Mouse (Mus musculus) hindbrain, embryonic 14.5 days (tissue): ENCODE measurements around the gene Gm48552. TPM values are rescaled to one million over a fixed set of nuclear protein-coding genes. Genes with fewer than 3 reads are reported as not detected.
A peak's percentile ranks its signal among the peaks of the same experiment; 100 is the strongest.

Experiments
- ATAC-seq: fragments of 200-750 bp; cut with Nextera tagmentation; 2 replicates; pipeline ENCODE4 v1.8.0; 2017; ENCODE audit warnings: moderate number of reproducible peaks, mild to moderate bottlenecking, moderate TSS enrichment, moderate library complexity; ENCODE audit not compliant: low FRiP score
- DNase-seq: peaks from one replicate; pipeline ENCODE4 v3.0.0-alpha.2; 2015; ENCODE audit warnings: low spot score
- H3K27ac ChIP-seq: fragments of 300-500 bp; sonication (generic); 2 replicates; pipeline ENCODE4 v1.5.1; 2014; ENCODE audit warnings: mild to moderate bottlenecking, moderate library complexity
- H3K27me3 ChIP-seq: fragments of 300-500 bp; sonication (generic); 2 replicates; pipeline ENCODE4 v1.6.1; 2014; ENCODE audit warnings: mild to moderate bottlenecking, low read length, mixed read lengths; ENCODE audit not compliant: control insufficient read depth, insufficient read depth
- H3K36me3 ChIP-seq: fragments of 300-500 bp; sonication (generic); replicated peaks from 2 replicates; pipeline ENCODE4 v1.6.1; 2014; ENCODE audit not compliant: control insufficient read depth, insufficient read depth
- H3K4me1 ChIP-seq: fragments of 300-500 bp; sonication (generic); replicated peaks from 2 replicates; pipeline ENCODE4 v1.6.1; 2014; ENCODE audit warnings: antibody characterized with exemption, low read length, mixed read lengths; ENCODE audit not compliant: control insufficient read depth, insufficient read depth
- H3K4me2 ChIP-seq: fragments of 300-500 bp; sonication (generic); replicated peaks from 2 replicates; pipeline ENCODE4 v1.6.1; 2014; ENCODE audit warnings: mild to moderate bottlenecking, moderate library complexity
- H3K4me3 ChIP-seq: fragments of 300-500 bp; sonication (generic); replicated peaks from 2 replicates; pipeline ENCODE4 v1.5.1; 2014; ENCODE audit warnings: mild to moderate bottlenecking, low read length
- H3K9ac ChIP-seq: fragments of 300-500 bp; sonication (generic); 2 replicates; pipeline ENCODE4 v1.6.1; 2014
- H3K9me3 ChIP-seq: fragments of 300-500 bp; sonication (generic); 2 replicates; pipeline ENCODE4 v1.6.1; 2016; ENCODE audit warnings: low read length; ENCODE audit not compliant: control insufficient read depth
- WGBS: fragments of 180-500 bp; shearing (Covaris S2); extraction: QIAGEN DNeasy Blood & Tissue Kit; methylation state at CpG from one replicate; pipeline ENCODE4 v1.1.7; 2014; 5-methylcytosine and 5-hydroxymethylcytosine counted together
- polyA plus RNA-seq: library from polyadenylated mRNA; unstranded; fragments of >200 nt; fragmentation: Nextera tagmentation; extraction: Ambion mirVana; gene quantifications from 2 replicates; pipeline ENCODE4 v1.2.1, GENCODE M21; 2014

The Gm48552 gene
- polyA plus RNA-seq, 1 experiment from 2014 or later, result 1.9 TPM

DNA sequence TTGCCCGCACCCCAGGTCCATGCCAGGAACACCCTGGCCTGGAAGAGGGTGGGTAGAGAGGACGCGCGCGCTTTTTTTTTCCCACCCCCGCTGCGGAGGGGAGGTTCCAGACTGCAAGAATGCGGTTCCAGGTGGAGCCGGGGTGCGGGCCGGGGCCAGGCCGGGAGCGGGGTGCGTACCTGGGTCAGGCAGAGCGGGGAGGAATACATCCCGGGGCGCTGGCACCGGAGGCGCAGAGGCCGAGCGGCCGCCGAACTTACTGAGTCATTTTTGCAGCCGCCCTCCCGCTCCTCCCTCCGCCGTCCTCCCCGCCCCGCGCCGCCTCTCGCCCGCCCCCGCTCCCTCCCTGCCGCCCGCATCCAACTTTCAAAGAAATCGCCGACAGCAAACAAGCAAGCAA, 38.1 kb downstream of the Gm48552 start:
- Histone ChIP-seq H3K36me3 (no peaks in the 10 kb centered on the region), H3K9me3 (no peaks in the 10 kb centered on the region), H3K4me3 (peak overlapping the region; percentile 39), H3K27ac (no peak overlapping the region), H3K4me2 (peak overlapping the region; percentile 66), H3K9ac (peak overlapping the region; percentile 57), H3K4me1 (peaks cover 38% of the 10 kb centered on the region), H3K27me3 (peaks cover 40% of the 10 kb centered on the region)
- DNase-seq (no peak), ATAC-seq (no peak)
- 1% methylated on average over 30 of the region's 38 CpGs for WGBS

DNA sequence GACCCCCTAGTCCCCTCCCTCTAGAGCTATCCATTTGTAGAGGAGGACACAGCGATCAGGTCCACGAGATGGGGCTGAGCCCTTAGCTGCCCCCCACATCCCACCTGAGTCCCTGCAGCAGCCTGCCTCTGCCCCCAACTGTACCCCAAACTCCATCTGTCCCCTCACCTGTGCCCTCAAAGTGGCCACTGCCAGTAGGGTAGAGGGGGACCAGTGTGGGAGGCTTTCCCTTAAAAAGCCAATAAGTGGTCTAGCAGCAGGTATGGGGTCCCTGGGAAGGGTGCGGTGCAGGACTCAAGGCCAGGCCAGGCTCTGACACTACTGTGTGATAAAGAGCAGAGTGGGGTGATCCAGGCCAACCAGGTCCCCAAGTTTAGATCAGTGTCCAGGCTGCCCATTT, 38.5 kb downstream of the Gm48552 start:
- H3K9ac ChIP-seq, result peak overlapping the region; percentile 57; the same call in 1 of the 2 replicates
- peaks cover 40% of the 10 kb centered on the region for H3K27me3 ChIP-seq
- ATAC-seq, result no peak
- 38% methylated on average over 3 of the region's 3 CpGs for WGBS
- no peak overlapping the region for H3K27ac ChIP-seq
- peak overlapping the region; percentile 39 for H3K4me3 ChIP-seq
- H3K36me3 ChIP-seq, result no peaks in the 10 kb centered on the region
- no peaks in the 10 kb centered on the region for H3K9me3 ChIP-seq
- no peak for DNase-seq
- peak overlapping the region; percentile 66 for H3K4me2 ChIP-seq
- H3K4me1 ChIP-seq, result peaks cover 38% of the 10 kb centered on the region

DNA sequence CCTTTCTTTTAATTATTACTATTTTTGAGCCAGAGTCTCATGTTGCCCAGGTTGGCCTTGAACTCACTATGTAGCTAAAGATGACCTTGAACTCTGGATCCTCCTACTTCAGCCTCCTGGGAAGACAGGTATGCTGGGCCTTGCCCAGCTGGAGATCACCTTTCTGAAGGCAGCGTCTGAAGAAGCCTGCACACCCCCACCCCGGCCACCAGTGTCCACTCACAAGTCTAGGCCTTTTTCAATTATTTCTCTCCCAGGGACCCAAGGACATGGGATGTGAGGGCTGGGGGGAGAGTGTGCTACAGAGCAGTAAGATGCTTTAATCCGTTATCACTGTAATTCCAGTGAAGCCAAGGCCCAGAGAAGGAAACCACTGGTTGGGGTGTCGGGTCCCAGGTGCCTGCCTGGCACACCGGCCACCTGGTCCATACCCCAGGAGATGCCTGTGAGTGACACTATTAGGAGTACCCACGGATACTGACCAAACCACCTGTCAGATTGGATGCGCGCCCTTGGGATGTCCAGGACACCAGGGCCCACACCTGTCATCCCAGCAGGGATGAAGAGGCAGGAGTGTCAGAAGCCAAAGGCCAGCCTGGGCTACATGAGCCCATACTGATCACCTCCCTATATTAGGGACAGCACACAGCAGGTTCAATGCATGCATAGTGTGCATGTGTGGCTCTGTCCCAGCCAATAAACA, 39.1 kb downstream of the Gm48552 start:
- 75% methylated on average over 8 of the region's 8 CpGs for WGBS
- Histone ChIP-seq H3K4me3 (no peak overlapping the region), H3K27ac (no peak overlapping the region), H3K9ac (no peak overlapping the region), H3K27me3 (peaks cover 40% of the 10 kb centered on the region), H3K4me2 (no peak overlapping the region), H3K36me3 (no peaks in the 10 kb centered on the region), H3K4me1 (peaks cover 41% of the 10 kb centered on the region), H3K9me3 (no peaks in the 10 kb centered on the region)
- no peak for ATAC-seq
- DNase-seq, result no peak

DNA sequence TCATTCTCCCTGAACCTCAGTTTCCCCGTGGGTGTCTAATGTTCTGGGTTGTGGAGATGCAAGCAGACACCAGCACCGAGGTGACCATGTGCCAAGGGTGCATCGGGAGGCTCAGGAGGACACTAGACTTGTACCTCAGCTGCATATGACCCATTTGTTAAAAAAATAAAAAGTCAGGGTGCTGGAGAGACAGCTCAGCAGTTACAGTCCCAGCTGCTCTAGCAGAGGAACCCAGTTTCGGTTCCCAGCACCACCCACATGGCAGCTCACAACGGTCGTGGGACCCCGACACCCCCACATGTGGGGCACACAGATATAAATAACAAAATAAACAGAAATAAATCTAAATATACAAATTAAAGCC, 39.7 kb downstream of the Gm48552 start:
- H3K27me3 ChIP-seq, result peaks cover 40% of the 10 kb centered on the region

DNA sequence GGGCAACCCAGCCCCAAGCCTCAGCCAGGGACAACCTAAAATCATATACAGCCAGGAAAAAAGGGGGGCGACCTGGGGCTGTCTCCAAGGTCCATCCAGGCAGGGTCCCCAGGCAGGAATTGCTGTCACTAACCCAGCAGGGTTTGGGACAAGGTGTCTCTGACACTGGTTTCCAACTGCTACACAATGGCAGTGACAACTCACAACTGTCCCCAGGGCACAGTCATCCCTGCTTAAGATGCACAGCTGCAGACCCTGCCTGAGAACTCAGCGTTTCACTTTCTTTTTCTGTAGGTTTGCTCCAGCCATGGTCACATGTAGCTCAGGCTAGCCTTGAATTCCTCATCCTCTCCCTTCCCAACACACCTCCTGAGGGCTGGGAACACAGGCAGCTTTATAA, 40.3 kb downstream of the Gm48552 start:
- Histone ChIP-seq H3K4me3 (peak overlapping the region; percentile 80), H3K9ac (no peak overlapping the region), H3K4me1 (peaks cover 41% of the 10 kb centered on the region), H3K4me2 (peak overlapping the region; percentile 88), H3K27me3 (peaks cover 40% of the 10 kb centered on the region), H3K27ac (no peak overlapping the region), H3K36me3 (no peaks in the 10 kb centered on the region), H3K9me3 (no peaks in the 10 kb centered on the region)
- 16% methylated on average over 2 of the region's 2 CpGs for WGBS
- DNase-seq (no peak), ATAC-seq (no peak)

More for the DNA sequence above, 39.7 kb downstream of the Gm48552 start:
- H3K4me1 ChIP-seq, result peaks cover 41% of the 10 kb centered on the region
- H3K27ac ChIP-seq, result no peak overlapping the region
- no peaks in the 10 kb centered on the region for H3K9me3 ChIP-seq
- H3K4me2 ChIP-seq, result no peak overlapping the region
- WGBS, result 92% methylated on average over 7 of the region's 7 CpGs
- H3K36me3 ChIP-seq, result no peaks in the 10 kb centered on the region
- no peak for DNase-seq
- ATAC-seq, result no peak
- no peak overlapping the region for H3K4me3 ChIP-seq
- H3K9ac ChIP-seq, result no peak overlapping the region

DNA sequence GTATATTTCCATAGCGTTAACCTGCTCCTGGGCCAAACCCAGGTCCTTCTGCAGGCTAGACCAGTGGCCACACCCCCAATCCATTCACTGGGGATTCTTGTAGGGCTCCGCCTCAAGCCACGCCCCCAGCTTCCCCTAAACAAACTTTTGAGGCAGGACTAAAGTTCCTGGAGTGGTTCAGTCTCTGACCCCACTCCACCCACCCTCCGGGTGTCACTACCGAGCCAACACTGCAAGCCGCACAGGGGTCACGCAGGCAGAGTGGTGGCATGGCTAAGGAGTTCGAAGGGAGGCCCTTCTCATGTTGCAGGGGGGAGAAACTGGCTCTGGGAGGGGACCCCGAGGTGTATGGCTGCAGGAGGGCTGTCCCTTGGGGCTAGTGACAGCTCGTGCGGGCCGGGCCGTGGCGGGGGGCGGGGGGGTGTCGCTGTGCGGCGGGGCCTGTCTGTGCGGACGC, 40.8 kb downstream of the Gm48552 start:
- Histone ChIP-seq H3K9me3 (no peaks in the 10 kb centered on the region), H3K4me3 (peak overlapping the region; percentile 80), H3K4me1 (peaks cover 41% of the 10 kb centered on the region), H3K27me3 (peaks cover 36% of the 10 kb centered on the region), H3K4me2 (peak overlapping the region; percentile 88), H3K36me3 (no peaks in the 10 kb centered on the region), H3K9ac (peak overlapping the region; percentile 87), H3K27ac (peak overlapping the region; percentile 97)
- peak; percentile 49 for DNase-seq
- 0% methylated on average over 19 of the region's 20 CpGs for WGBS
- peak; percentile 1; the same call in 1 of the 2 replicates for ATAC-seq

DNA sequence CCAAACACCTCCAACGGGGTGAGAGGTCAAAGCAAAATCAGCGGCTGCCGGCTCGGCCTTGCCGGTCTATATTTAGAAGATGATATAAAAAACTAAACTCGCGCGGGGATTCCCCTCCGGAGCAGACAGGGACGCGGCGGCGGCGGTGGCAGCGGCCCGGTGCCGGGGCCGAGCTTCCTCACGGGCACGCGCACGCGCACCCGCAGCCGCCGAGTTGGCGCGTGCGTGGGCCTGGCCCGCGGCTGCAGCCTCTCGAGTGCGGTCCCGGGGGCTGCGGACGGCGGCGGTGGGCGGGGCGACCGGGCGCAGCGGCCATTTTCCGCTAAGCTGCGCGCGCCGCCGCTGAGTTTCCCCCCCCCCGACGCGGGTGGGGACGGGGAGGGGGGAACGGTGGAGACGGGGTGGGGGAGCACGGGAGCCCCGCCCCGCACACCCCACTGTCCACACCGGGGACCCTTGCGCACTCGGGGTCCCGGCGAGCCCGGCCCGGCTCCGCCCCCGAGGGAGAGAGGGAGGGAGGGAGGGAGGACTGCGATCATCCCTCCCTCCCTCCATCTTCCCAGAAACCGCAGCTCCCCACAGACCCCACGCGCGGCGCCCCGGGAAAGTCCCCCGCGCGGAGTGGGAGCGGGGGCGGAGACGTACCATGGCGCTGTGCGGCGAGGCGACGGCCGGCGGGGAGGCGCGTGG, 41.5 kb downstream of the Gm48552 start:
- under 1% methylated on average over 33 of the region's 89 CpGs for WGBS
- Histone ChIP-seq H3K4me2 (peak overlapping the region; percentile 88), H3K9ac (peak overlapping the region; percentile 87), H3K4me1 (peaks cover 41% of the 10 kb centered on the region), H3K36me3 (no peaks in the 10 kb centered on the region), H3K9me3 (no peaks in the 10 kb centered on the region), H3K27me3 (peaks cover 32% of the 10 kb centered on the region), H3K4me3 (peak overlapping the region; percentile 80), H3K27ac (peak overlapping the region; percentile 97)
- peak; percentile 13; the same call in 1 of the 2 replicates for ATAC-seq
- DNase-seq, result peak; percentile 85

DNA sequence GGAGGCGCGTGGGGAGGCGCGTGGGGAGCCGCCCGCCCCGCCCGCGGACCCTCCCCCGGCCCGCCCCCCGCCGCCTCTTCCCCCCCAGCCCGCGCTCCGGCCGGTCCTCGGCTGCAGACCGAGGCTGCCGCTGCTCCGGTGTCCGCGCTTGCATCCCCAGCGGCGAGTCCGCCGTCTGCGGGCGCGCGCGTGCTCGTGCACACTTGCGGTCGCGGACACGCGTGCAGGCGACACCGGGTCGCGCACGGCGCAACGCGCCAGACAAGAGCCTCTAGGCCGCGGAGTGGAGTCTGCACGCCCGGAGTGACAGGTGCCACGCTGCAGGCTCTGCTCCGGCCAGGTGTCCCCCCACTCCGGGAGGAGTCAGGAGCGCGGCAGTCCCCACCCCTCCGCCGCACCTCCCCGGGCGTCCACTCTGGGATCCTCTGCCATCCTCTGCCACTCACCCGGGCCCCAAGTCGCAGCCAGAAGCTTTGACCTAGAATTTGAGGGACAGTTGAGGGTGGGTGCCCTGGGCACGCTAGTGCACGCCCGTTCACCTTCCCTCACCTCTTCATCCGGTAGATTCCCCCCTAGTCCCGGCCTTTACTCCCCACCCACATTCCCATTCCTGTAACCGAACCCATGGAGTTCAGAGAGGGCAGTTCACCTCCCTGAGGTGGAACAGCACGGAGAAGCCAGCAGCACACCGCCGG, 42.2 kb downstream of the Gm48552 start:
- peaks cover 41% of the 10 kb centered on the region for H3K4me1 ChIP-seq
- 2% methylated on average over 53 of the region's 70 CpGs for WGBS
- no peaks in the 10 kb centered on the region for H3K9me3 ChIP-seq
- peak; percentile 66 for DNase-seq
- H3K36me3 ChIP-seq, result no peaks in the 10 kb centered on the region
- peak overlapping the region; percentile 87 for H3K9ac ChIP-seq
- peak overlapping the region; percentile 80 for H3K4me3 ChIP-seq
- peak; percentile 11; the same call in 1 of the 2 replicates for ATAC-seq
- peaks cover 25% of the 10 kb centered on the region for H3K27me3 ChIP-seq
- peak overlapping the region; percentile 97 for H3K27ac ChIP-seq
- peak overlapping the region; percentile 88 for H3K4me2 ChIP-seq
